Mouse (Mus musculus): ENCODE results near the gene Slc25a23. TPM values are rescaled to one million over a fixed set of nuclear protein-coding genes. Genes with fewer than 3 reads are reported as not detected.

The Slc25a23 gene
- polyA plus RNA-seq, 1 experiment from 2014 or later, result 18.7 TPM

DNA sequence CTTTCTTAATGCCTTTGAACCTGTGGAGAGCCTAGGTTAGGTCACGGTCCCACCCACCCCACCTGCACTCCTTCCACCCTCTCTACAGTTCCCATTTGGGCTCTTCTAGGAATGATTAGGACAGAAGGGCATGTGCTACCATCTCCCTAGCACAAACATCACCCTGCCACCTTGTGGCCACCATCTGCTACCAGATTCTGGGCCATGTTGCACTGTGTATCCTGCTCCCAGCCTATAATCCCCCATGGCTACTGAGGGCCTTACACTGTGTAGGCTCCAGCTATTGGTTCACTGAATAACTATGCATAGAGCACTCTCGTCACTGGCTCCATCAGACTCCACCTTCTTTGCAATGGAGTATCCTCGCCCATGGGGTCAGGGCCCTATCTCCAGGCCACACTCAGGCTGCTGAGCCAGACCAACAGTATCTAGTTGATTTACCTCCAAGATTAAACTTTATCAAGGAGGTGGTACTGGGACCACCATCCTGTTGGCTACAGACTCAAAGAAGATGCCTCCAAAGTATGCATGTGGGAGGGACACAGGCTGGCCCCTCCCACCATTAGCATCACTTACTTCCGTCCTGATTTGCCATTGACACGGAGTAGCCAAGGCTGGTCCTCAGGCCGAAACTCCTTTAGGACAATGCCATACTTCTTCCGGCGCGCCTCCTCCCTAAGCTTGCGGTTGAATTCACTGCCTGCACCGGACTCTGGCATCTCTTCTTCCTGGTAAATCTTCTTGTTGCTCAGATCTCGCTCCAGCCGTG lies 52.3 kb downstream of the Slc25a23 start:
- H3K27ac ChIP-seq, result no peak overlapping the region
- no peaks in the 10 kb centered on the region for H3K9me3 ChIP-seq (replicated peaks)
- H3K4me1 ChIP-seq, result peaks cover 14% of the 10 kb centered on the region
- no peak overlapping the region for H3K4me3 ChIP-seq
- no peak overlapping the region for H3K4me2 ChIP-seq (replicated peaks)
- H3K9ac ChIP-seq, result no peak overlapping the region
- H3K36me3 ChIP-seq, result peaks cover 63% of the 10 kb centered on the region
- H3K27me3 ChIP-seq, result no peaks in the 10 kb centered on the region
- WGBS, result 93% methylated on average over 13 of the region's 13 CpGs
- ATAC-seq (ENCODE audit: low FRiP score), result no peak

DNA sequence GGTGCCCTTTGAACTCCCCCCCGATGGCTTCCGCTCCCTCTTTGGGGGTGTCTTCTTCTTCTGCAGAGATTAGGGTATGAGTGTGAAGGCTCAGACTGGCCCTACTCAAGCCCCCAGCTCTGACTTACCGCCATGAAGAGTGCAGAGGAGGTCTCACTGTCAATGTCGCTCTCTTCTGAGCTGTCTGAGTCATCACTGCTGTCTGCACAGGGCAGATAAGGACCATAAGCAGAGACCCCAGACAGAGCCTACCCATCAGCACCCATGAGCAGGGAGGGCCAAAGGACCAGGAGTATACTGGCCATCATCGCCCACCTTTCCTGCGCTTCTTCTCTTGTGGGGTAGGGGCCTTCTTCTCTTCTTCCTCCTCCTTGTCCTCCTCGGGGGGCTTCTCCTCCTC lies 55.7 kb downstream of the Slc25a23 start:
- no peak overlapping the region for H3K4me2 ChIP-seq (replicated peaks)
- no peak overlapping the region for H3K4me3 ChIP-seq
- H3K4me1 ChIP-seq, result no peaks in the 10 kb centered on the region
- ATAC-seq (ENCODE audit: low FRiP score), result no peak
- WGBS, result 91% methylated on average over 7 of the region's 7 CpGs
- no peak overlapping the region for H3K9ac ChIP-seq
- no peak overlapping the region for H3K27ac ChIP-seq
- H3K9me3 ChIP-seq (replicated peaks), result no peaks in the 10 kb centered on the region
- peaks cover 78% of the 10 kb centered on the region for H3K36me3 ChIP-seq
- no peaks in the 10 kb centered on the region for H3K27me3 ChIP-seq

- H3K36me3 ChIP-seq, result peaks cover 66% of the 10 kb centered on the region
- H3K9ac ChIP-seq, result no peak overlapping the region
- H3K4me1 ChIP-seq, result peaks cover 9% of the 10 kb centered on the region
- H3K27ac ChIP-seq, result no peak overlapping the region
- H3K4me3 ChIP-seq, result no peak overlapping the region
- ATAC-seq (ENCODE audit: low FRiP score), result no peak
- H3K27me3 ChIP-seq, result no peaks in the 10 kb centered on the region
- H3K4me2 ChIP-seq (replicated peaks), result no peak overlapping the region
- no peaks in the 10 kb centered on the region for H3K9me3 ChIP-seq (replicated peaks)
- WGBS, result 73% methylated on average over 8 of the region's 8 CpGs
These were observed 58.4 kb downstream of the Slc25a23 start for GRCm38 (mm10) chr17:57001228-57001627.

- peaks cover 9% of the 10 kb centered on the region for H3K4me1 ChIP-seq
- no peak within 1 kb of the TSS for H3K4me3 ChIP-seq
- H3K36me3 ChIP-seq, result peaks cover 66% of the 10 kb centered on the region
- ATAC-seq (ENCODE audit: low FRiP score), result no peak
- H3K9me3 ChIP-seq (replicated peaks), result no peaks in the 10 kb centered on the region
- H3K27me3 ChIP-seq, result no peaks in the 10 kb centered on the region
- no peak within 1 kb of the TSS for H3K27ac ChIP-seq
- no peak within 1 kb of the TSS for H3K4me2 ChIP-seq (replicated peaks)
- no peak within 1 kb of the TSS for H3K9ac ChIP-seq
- WGBS, result 87% methylated on average over 9 of the region's 9 CpGs
These were observed 59.6 kb downstream of the Slc25a23 start, which contains the start of gene Pspn for GRCm38 (mm10) chr17:56999968-57000609. Gene Pspn (minus strand): TSS chr17:57000018.

DNA sequence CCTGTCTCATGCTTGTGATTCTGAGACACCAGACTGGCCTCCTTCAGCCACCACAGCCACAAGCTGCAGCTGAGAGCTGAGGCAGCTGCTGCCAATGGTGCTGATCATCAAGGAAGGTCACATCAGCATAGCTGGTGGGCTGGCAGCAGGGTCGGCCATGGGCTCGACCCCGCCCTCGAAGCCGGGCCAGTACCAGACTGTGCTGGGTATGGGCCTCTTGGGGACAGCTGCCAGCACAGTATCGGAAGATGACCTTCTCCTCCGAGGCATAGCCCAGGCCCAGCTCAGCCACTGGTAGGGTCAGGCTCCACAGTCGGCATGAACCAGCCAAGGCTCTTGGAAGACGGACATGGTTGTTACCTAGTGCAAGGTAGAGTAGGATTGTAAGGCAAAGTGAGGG lies 60.2 kb downstream of the Slc25a23 start:
- no peak overlapping the region for H3K27ac ChIP-seq
- WGBS, result 95% methylated on average over 9 of the region's 9 CpGs
- no peaks in the 10 kb centered on the region for H3K27me3 ChIP-seq
- H3K9ac ChIP-seq, result no peak overlapping the region
- no peak overlapping the region for H3K4me2 ChIP-seq (replicated peaks)
- H3K4me3 ChIP-seq, result no peak overlapping the region
- peaks cover 9% of the 10 kb centered on the region for H3K4me1 ChIP-seq
- no peaks in the 10 kb centered on the region for H3K9me3 ChIP-seq (replicated peaks)
- peaks cover 67% of the 10 kb centered on the region for H3K36me3 ChIP-seq
- no peak for ATAC-seq (ENCODE audit: low FRiP score)

DNA sequence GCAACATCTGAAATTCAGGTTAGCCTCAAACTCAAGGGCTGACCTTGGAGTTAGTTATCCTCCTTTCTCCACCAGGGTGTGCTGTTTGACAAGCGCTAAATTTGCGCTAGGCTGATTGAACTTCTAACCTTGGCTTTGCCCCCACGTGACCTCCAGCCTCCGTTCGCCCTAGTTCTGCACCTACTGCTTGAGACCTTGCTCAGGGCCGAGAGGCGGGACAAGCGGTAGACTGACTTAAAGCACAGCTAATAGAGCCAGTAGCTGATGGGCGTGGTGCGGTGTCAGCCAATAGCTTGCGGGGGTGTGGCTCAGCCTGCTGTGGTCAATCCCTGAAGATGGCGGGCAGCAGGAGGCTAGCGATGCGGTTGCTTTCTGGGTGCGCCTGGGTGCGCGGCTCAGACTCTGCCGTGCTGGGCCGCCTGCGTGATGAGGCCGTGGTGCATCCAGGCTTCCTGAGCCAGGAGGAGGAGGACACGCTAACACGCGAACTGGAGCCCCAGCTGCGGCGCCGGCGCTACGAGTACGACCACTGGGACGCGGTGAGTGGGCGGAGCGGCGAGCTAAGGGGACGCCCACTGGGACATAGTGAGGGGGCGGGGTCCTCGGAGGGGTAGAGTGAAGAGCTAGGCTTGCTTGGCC lies 62.5 kb downstream of the Slc25a23 start, which contains the start of gene Alkbh7:
Gene Alkbh7, plus strand, starts transcription at position 311 of the 639 bp plus-strand sequence.
- peak; percentile 98 for ATAC-seq (ENCODE audit: low FRiP score)
- Histone ChIP-seq H3K9ac (peak within 1 kb of the TSS; percentile 65), H3K4me3 (peak within 1 kb of the TSS; percentile 63), H3K27me3 (no peaks in the 10 kb centered on the region), H3K4me1 (peaks cover 9% of the 10 kb centered on the region), H3K27ac (peak within 1 kb of the TSS; percentile 79), H3K4me2 (replicated peaks) (peak within 1 kb of the TSS; percentile 55), H3K36me3 (peaks cover 67% of the 10 kb centered on the region), H3K9me3 (replicated peaks) (no peaks in the 10 kb centered on the region)
- WGBS, result under 1% methylated on average over 38 of the region's 38 CpGs

- peaks cover 71% of the 10 kb centered on the region for H3K36me3 ChIP-seq
- no peak overlapping the region for H3K4me3 ChIP-seq
- peak overlapping the region; percentile 55; the same call in 1 of the 2 replicates for H3K4me2 ChIP-seq (replicated peaks)
- H3K9me3 ChIP-seq (replicated peaks), result no peaks in the 10 kb centered on the region
- H3K27me3 ChIP-seq, result no peaks in the 10 kb centered on the region
- ATAC-seq (ENCODE audit: low FRiP score), result 0 out of 2 replicates have a peak, but pooled peaks have one; percentile 1
- H3K4me1 ChIP-seq, result peaks cover 9% of the 10 kb centered on the region
- H3K27ac ChIP-seq, result no peak overlapping the region
- 80% methylated on average over 2 of the region's 2 CpGs for WGBS
- H3K9ac ChIP-seq, result no peak overlapping the region
These were observed 63.2 kb downstream of the Slc25a23 start for GRCm38 (mm10) chr17:56996506-56996905.

DNA sequence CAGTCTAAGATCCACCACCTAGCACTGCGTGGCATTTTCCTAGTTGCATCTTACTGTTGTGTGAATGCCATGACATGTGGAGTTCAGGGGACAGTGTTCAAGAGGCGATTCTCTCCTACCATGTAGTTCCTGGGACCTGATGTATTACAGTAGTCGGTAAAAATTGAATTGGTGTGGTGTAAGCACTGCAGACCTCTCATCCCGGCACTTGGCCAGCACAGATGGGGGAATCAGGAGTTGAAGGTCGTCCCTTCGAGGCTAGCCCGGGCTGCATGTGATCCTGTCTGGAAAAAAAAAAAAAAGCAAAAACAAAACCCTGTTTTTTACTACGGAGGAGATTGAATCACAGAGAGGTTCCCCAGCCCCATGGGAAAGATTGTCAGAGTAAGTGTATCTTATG lies 64.6 kb downstream of the Slc25a23 start:
- WGBS, result 91% methylated on average over 8 of the region's 8 CpGs
- no peak for ATAC-seq (ENCODE audit: low FRiP score)
- no peaks in the 10 kb centered on the region for H3K9me3 ChIP-seq (replicated peaks)
- no peaks in the 10 kb centered on the region for H3K27me3 ChIP-seq
- H3K4me1 ChIP-seq, result peaks cover 16% of the 10 kb centered on the region
- no peak overlapping the region for H3K9ac ChIP-seq
- no peak overlapping the region for H3K27ac ChIP-seq
- no peak overlapping the region for H3K4me2 ChIP-seq (replicated peaks)
- no peak overlapping the region for H3K4me3 ChIP-seq
- H3K36me3 ChIP-seq, result peaks cover 62% of the 10 kb centered on the region

Other genes starting within 250 kb of the Slc25a23 start
- 8.7 and 10.2 TPM in 2 replicates for gene Rfx2, start 228.8 kb downstream of the Slc25a23 start, polyA plus RNA-seq (2016; fragmentation: Nextera tagmentation; extraction: Ambion mirVana)
- not detected in 2 replicates for gene Acsbg2, start 185.4 kb downstream of the Slc25a23 start, polyA plus RNA-seq (2016; fragmentation: Nextera tagmentation; extraction: Ambion mirVana)
- 0.27 and 0.52 TPM in 2 replicates for gene 1700061G19Rik, start 184.4 kb downstream of the Slc25a23 start, polyA plus RNA-seq (2016; fragmentation: Nextera tagmentation; extraction: Ambion mirVana)
- gene Mllt1, start 124.4 kb downstream of the Slc25a23 start, polyA plus RNA-seq (2016; fragmentation: Nextera tagmentation; extraction: Ambion mirVana), result 100 and 102 TPM in 2 replicates
- gene Acer1, start 77.7 kb downstream of the Slc25a23 start, polyA plus RNA-seq (2016; fragmentation: Nextera tagmentation; extraction: Ambion mirVana), result not detected in 2 replicates
- 121 and 136 TPM in 2 replicates for gene Clpp, start 69.6 kb downstream of the Slc25a23 start, polyA plus RNA-seq (2016; fragmentation: Nextera tagmentation; extraction: Ambion mirVana)
- gene Alkbh7, start 62.5 kb downstream of the Slc25a23 start, polyA plus RNA-seq (2016; fragmentation: Nextera tagmentation; extraction: Ambion mirVana), result 32.8 and 34.6 TPM in 2 replicates
- 0.56 and 0.68 TPM in 2 replicates for gene Pspn, start 59.8 kb downstream of the Slc25a23 start, polyA plus RNA-seq (2016; fragmentation: Nextera tagmentation; extraction: Ambion mirVana)
- gene Gtf2f1, start 48.6 kb downstream of the Slc25a23 start, polyA plus RNA-seq (2016; fragmentation: Nextera tagmentation; extraction: Ambion mirVana), result 62.6 and 67.0 TPM in 2 replicates
- gene Gm17949, start 48.4 kb downstream of the Slc25a23 start, polyA plus RNA-seq (2016; fragmentation: Nextera tagmentation; extraction: Ambion mirVana), result 0.52 TPM in 1 of 2 replicates, not detected in the other
- gene Khsrp, start 28.3 kb downstream of the Slc25a23 start, polyA plus RNA-seq (2016; fragmentation: Nextera tagmentation; extraction: Ambion mirVana), result 63.4 and 66.5 TPM in 2 replicates
- not detected in 2 replicates for gene Slc25a41, start 18.2 kb downstream of the Slc25a23 start, polyA plus RNA-seq (2016; fragmentation: Nextera tagmentation; extraction: Ambion mirVana)
- gene Crb3, start 758 bp downstream of the Slc25a23 start, polyA plus RNA-seq (2016; fragmentation: Nextera tagmentation; extraction: Ambion mirVana), result 2.7 and 3.8 TPM in 2 replicates
- 3.2 and 3.7 TPM in 2 replicates for gene Dennd1c, start 18.7 kb upstream of the Slc25a23 start, polyA plus RNA-seq (2016; fragmentation: Nextera tagmentation; extraction: Ambion mirVana)
- 197 and 227 TPM in 2 replicates for gene Tubb4a, start 27.9 kb upstream of the Slc25a23 start, polyA plus RNA-seq (2016; fragmentation: Nextera tagmentation; extraction: Ambion mirVana)
- gene Tnfsf9, start 45.5 kb upstream of the Slc25a23 start, polyA plus RNA-seq (2016; fragmentation: Nextera tagmentation; extraction: Ambion mirVana), result 5.8 and 6.1 TPM in 2 replicates
- gene Cd70, start 89.9 kb upstream of the Slc25a23 start, polyA plus RNA-seq (2016; fragmentation: Nextera tagmentation; extraction: Ambion mirVana), result 0.48 TPM in 1 of 2 replicates, not detected in the other
- not detected in 2 replicates for gene Tnfsf14, start 134.3 kb upstream of the Slc25a23 start, polyA plus RNA-seq (2016; fragmentation: Nextera tagmentation; extraction: Ambion mirVana)
- gene C3, start 168.3 kb upstream of the Slc25a23 start, polyA plus RNA-seq (2016; fragmentation: Nextera tagmentation; extraction: Ambion mirVana), result 0.76 and 1.2 TPM in 2 replicates
- gene Gpr108, start 188.6 kb upstream of the Slc25a23 start, polyA plus RNA-seq (2016; fragmentation: Nextera tagmentation; extraction: Ambion mirVana), result 24.7 and 27.1 TPM in 2 replicates
- 23.5 and 23.9 TPM in 2 replicates for gene Trip10, start 189.6 kb upstream of the Slc25a23 start, polyA plus RNA-seq (2016; fragmentation: Nextera tagmentation; extraction: Ambion mirVana)
- gene Vav1, start 219.2 kb upstream of the Slc25a23 start, polyA plus RNA-seq (2016; fragmentation: Nextera tagmentation; extraction: Ambion mirVana), result 1.9 and 2.0 TPM in 2 replicates